Mouse (Mus musculus): Measurements from ENCODE around the gene Itga11. TPM values are rescaled to one million over a fixed set of nuclear protein-coding genes. Genes with fewer than 3 reads are reported as not detected.
A peak's percentile ranks its signal among the peaks of the same experiment; 100 is the strongest.
"Not testable (repeated sequence)": the region's sequence is repeated elsewhere in the genome, so short reads cannot be mapped to it uniquely, and the experiment has no call there.

Gene Itga11
- total RNA-seq, 2 experiments from 2014 or later = 1.1 to 1.4 TPM

- no peak for DNase-seq (ENCODE audit: extremely low spot score in 1 of 2, low spot score in 2 of 2)
- intact Hi-C loops (cut with DNase I) = no loop called here
Measured at GRCm38 (mm10) chr9:62746646-62747045, 69.0 kb downstream of the Itga11 start.

- intact Hi-C loops (cut with DNase I) = no loop called here
- DNase-seq (ENCODE audit: extremely low spot score in 1 of 2, low spot score in 2 of 2) = peak in 1 of 2 experiments; percentile 71
Measured at GRCm38 (mm10) chr9:62749666-62750065, 72.0 kb downstream of the Itga11 start.

- intact Hi-C loops (cut with DNase I) = no loop called here
- DNase-seq (ENCODE audit: extremely low spot score in 1 of 2, low spot score in 2 of 2) = no peak
Measured at GRCm38 (mm10) chr9:62750381-62750780, 72.8 kb downstream of the Itga11 start.

GRCm38 (mm10) chr9:62758288-62758687 is 80.7 kb downstream of the Itga11 start:
- intact Hi-C loops (cut with DNase I) = no loop called here
- peak in 1 of 2 experiments; percentile 51 for DNase-seq (ENCODE audit: extremely low spot score in 1 of 2, low spot score in 2 of 2)

- intact Hi-C loops (cut with DNase I) = no loop called here
- DNase-seq (ENCODE audit: extremely low spot score in 1 of 2, low spot score in 2 of 2) = no peak
Measured at GRCm38 (mm10) chr9:62759601-62760000, 82.0 kb downstream of the Itga11 start.

- intact Hi-C loops (cut with DNase I) = no loop called here
- DNase-seq (ENCODE audit: extremely low spot score in 1 of 2, low spot score in 2 of 2) = no peak
Measured at GRCm38 (mm10) chr9:62763478-62763877, 85.9 kb downstream of the Itga11 start.

GRCm38 (mm10) chr9:62765346-62765745 is 87.7 kb downstream of the Itga11 start:
- DNase-seq (ENCODE audit: extremely low spot score in 1 of 2, low spot score in 2 of 2) = no peak
- intact Hi-C loops (cut with DNase I) = no loop called here

- no peak for DNase-seq (ENCODE audit: extremely low spot score in 1 of 2, low spot score in 2 of 2)
Measured at GRCm38 (mm10) chr9:62767464-62767863, 89.8 kb downstream of the Itga11 start.

GRCm38 (mm10) chr9:62768361-62768760 is 90.7 kb downstream of the Itga11 start:
- intact Hi-C loops (cut with DNase I) = no loop called here
- no peak for DNase-seq (ENCODE audit: extremely low spot score in 1 of 2, low spot score in 2 of 2)

More at GRCm38 (mm10) chr9:62767464-62767863, 89.8 kb downstream of the Itga11 start:
- intact Hi-C loops (cut with DNase I) = no loop called here

GRCm38 (mm10) chr9:62772746-62773145 is 95.1 kb downstream of the Itga11 start:
- intact Hi-C loops (cut with DNase I) = no loop called here
- DNase-seq (ENCODE audit: extremely low spot score in 1 of 2, low spot score in 2 of 2) = no peak

- intact Hi-C loops (cut with DNase I) = loop anchor here (5.0 kb wide), 2 partner anchors 218 to 488 kb away; no protein-coding TSS in a partner anchor
- DNase-seq (ENCODE audit: extremely low spot score in 1 of 2, low spot score in 2 of 2) = no peak
Measured at GRCm38 (mm10) chr9:62775464-62775863, 97.8 kb downstream of the Itga11 start.

- peak in 1 of 2 experiments; percentile 45 for DNase-seq (ENCODE audit: extremely low spot score in 1 of 2, low spot score in 2 of 2)
- intact Hi-C loops (cut with DNase I) = loop anchor here (5.0 kb wide), 2 partner anchors 220 to 490 kb away; no protein-coding TSS in a partner anchor
Measured at GRCm38 (mm10) chr9:62777461-62777860, 99.8 kb downstream of the Itga11 start.

- peak in 1 of 2 experiments; percentile 23 for DNase-seq (ENCODE audit: extremely low spot score in 1 of 2, low spot score in 2 of 2)
- intact Hi-C loops (cut with DNase I) = loop anchor here (5.0 kb wide), 2 partner anchors 221 to 491 kb away; no protein-coding TSS in a partner anchor
Measured at GRCm38 (mm10) chr9:62778721-62779120, 101.1 kb downstream of the Itga11 start.

- no peak for DNase-seq (ENCODE audit: extremely low spot score in 1 of 2, low spot score in 2 of 2)
- intact Hi-C loops (cut with DNase I) = no loop called here
Measured at GRCm38 (mm10) chr9:62781965-62782364, 104.3 kb downstream of the Itga11 start.

GRCm38 (mm10) chr9:62782976-62783781 is 105.6 kb downstream of the Itga11 start:
- peak; percentile 85 to 86 for DNase-seq (ENCODE audit: extremely low spot score in 1 of 2, low spot score in 2 of 2)
- intact Hi-C loops (cut with DNase I) = no loop called here

GRCm38 (mm10) chr9:62784233-62784632 is 106.6 kb downstream of the Itga11 start:
- no peak for DNase-seq (ENCODE audit: extremely low spot score in 1 of 2, low spot score in 2 of 2)
- intact Hi-C loops (cut with DNase I) = no loop called here

GRCm38 (mm10) chr9:62786721-62787120 is 109.1 kb downstream of the Itga11 start:
- DNase-seq (ENCODE audit: extremely low spot score in 1 of 2, low spot score in 2 of 2) = no peak
- intact Hi-C loops (cut with DNase I) = no loop called here

GRCm38 (mm10) chr9:62789856-62790255 is 112.2 kb downstream of the Itga11 start:
- intact Hi-C loops (cut with DNase I) = no loop called here
- peak in 1 of 2 experiments; percentile 36 for DNase-seq (ENCODE audit: extremely low spot score in 1 of 2, low spot score in 2 of 2)

- DNase-seq (ENCODE audit: extremely low spot score in 1 of 2, low spot score in 2 of 2); intact Hi-C loops (cut with DNase I): not testable (repeated sequence)
Measured at GRCm38 (mm10) chr9:62799218-62799617, 121.6 kb downstream of the Itga11 start.

GRCm38 (mm10) chr9:62810095-62810494 is 132.5 kb downstream of the Itga11 start:
- DNase-seq (ENCODE audit: extremely low spot score in 1 of 2, low spot score in 2 of 2) = no peak
- intact Hi-C loops (cut with DNase I) = no loop called here

All from left cerebral cortex, postnatal 10 days (tissue).